ENCODE assay signal across 15 mouse cellular contexts in genomic region chr11:3328806-3329775, GRCm38 (mm10). TPM values are rescaled to one million over a fixed set of nuclear protein-coding genes. Genes with fewer than 3 reads are reported as not detected.
DNase-seq lines count a peak whose midpoint lies in the region; ATAC-seq and TF ChIP-seq lines count a peak whose summit lies in the region.
"Had no signal": no experiment of that assay in that cellular context is flagged by ENCODE, and none has a peak within 500 bp of the region (broad histone marks: within the 10 kb centered on the region; RNA-seq: fewer than 3 reads in every experiment).

No protein-coding gene starts in this region.

- WGBS in heart, adult 2 months: 69% methylated on average over 11 of the region's 11 CpGs
- 70% methylated on average over 11 of the region's 11 CpGs for WGBS in heart, embryonic 12.5 days
- WGBS in spleen, adult 2 months: 60% methylated on average over 11 of the region's 11 CpGs

- no peak overlapping the region for H3K9ac ChIP-seq in heart, adult 2 months (ENCODE audit: low read depth, low read length)
- H3K9ac ChIP-seq in heart, embryonic 12.5 days: no peak overlapping the region
- H3K9ac ChIP-seq: forebrain, embryonic 12.5 days; intestine, embryonic 15.5 days had no signal

- peaks cover 14% of the 10 kb centered on the region for H3K36me3 ChIP-seq in heart, adult 2 months (ENCODE audit: control insufficient read depth, insufficient read depth, low read length)
- peaks cover 3% of the 10 kb centered on the region; the same call in 1 of the 2 replicates for H3K36me3 ChIP-seq in heart, embryonic 12.5 days
- peaks cover 11% of the 10 kb centered on the region for H3K36me3 ChIP-seq in spleen, adult 2 months (ENCODE audit: control insufficient read depth, insufficient read depth, low read length)
- no peaks in the 10 kb centered on the region for H3K36me3 ChIP-seq in myocyte (ENCODE audit: control insufficient read depth, insufficient read depth)
- H3K36me3 ChIP-seq: forebrain, embryonic 12.5 days; intestine, embryonic 15.5 days had no signal

- H3K79me2 ChIP-seq in heart, adult 2 months (replicated peaks; ENCODE audit: control insufficient read depth, insufficient read depth, low read length): no peaks in the 10 kb centered on the region
- no peaks in the 10 kb centered on the region for H3K79me2 ChIP-seq in myocyte (ENCODE audit: control insufficient read depth, insufficient read depth)

- DNase-seq in heart, adult 2 months: no peak
- no peak for DNase-seq in spleen, adult 2 months (ENCODE audit: low read depth in 1 of 2, low spot score in 2 of 2)
- no peak for DNase-seq in spleen, postnatal 4 days (ENCODE audit: low spot score in 2 of 2)
- peak; percentile 57 for DNase-seq in ES-CJ7 (ENCODE audit: low read depth, low spot score)
- no peak for DNase-seq in left cerebral cortex, postnatal 4 days
- DNase-seq: adrenal gland, postnatal 25 days; cerebellum, adult 8-10 months; liver; thymus, adult 18-20 months had no signal

- no peaks in the 10 kb centered on the region for H3K27me3 ChIP-seq in heart, adult 2 months (ENCODE audit: control insufficient read depth, insufficient read depth, low read length)
- H3K27me3 ChIP-seq in heart, embryonic 12.5 days (replicated peaks): no peaks in the 10 kb centered on the region
- no peaks in the 10 kb centered on the region for H3K27me3 ChIP-seq in spleen, adult 2 months (ENCODE audit: control insufficient read depth, insufficient read depth, low read length)
- H3K27me3 ChIP-seq in myocyte (ENCODE audit: control insufficient read depth, insufficient read depth, insufficient read length): no peaks in the 10 kb centered on the region
- H3K27me3 ChIP-seq: intestine, embryonic 15.5 days had no signal

- TF ChIP-seq POLR2A in heart, adult 2 months (IDR thresholded peaks at IDR 0.05; ENCODE audit: insufficient read depth, low read depth, low read length): no peak
- no peak for TF ChIP-seq POLR2A in spleen, adult 2 months (IDR thresholded peaks at IDR 0.05; ENCODE audit: low read depth, low read length)
- TF ChIP-seq POLR2A in myocyte (IDR thresholded peaks at IDR 0.05; ENCODE audit: insufficient read length, low read depth): no peak

- H3ac ChIP-seq in myocyte (ENCODE audit: control insufficient read depth, insufficient read length): no peak overlapping the region

- TF ChIP-seq EP300 in heart, adult 2 months (IDR thresholded peaks at IDR 0.05; ENCODE audit: insufficient read depth, low read depth, low read length): no peak

- ATAC-seq in heart, embryonic 12.5 days (ENCODE audit: insufficient number of reproducible peaks, low FRiP score): no peak
- ATAC-seq: intestine, embryonic 15.5 days had no signal

- H3K27ac ChIP-seq in heart, adult 2 months: peak overlapping the region; percentile 94
- no peak overlapping the region for H3K27ac ChIP-seq in heart, embryonic 12.5 days (ENCODE audit: poor library complexity, severe bottlenecking)
- peak overlapping the region; percentile 80 for H3K27ac ChIP-seq in spleen, adult 2 months (ENCODE audit: insufficient read depth, low read length)
- H3K27ac ChIP-seq: forebrain, embryonic 12.5 days; hindbrain, embryonic 10.5 days; intestine, embryonic 15.5 days had no signal

- no peak for TF ChIP-seq CTCF in heart, adult 2 months (IDR thresholded peaks at IDR 0.05)
- TF ChIP-seq CTCF in spleen, adult 2 months (IDR thresholded peaks at IDR 0.05; ENCODE audit: extremely low read depth, insufficient read depth, insufficient read length, insufficient replicate concordance): no peak

- intact Hi-C loops in heart, adult 2 months (cut with DNase I): no loop called here
- intact Hi-C loops in left cerebral cortex, postnatal 4 days (cut with DNase I): no loop called here

- no peaks in the 10 kb centered on the region for H3K9me3 ChIP-seq in heart, embryonic 12.5 days (replicated peaks)
- H3K9me3 ChIP-seq: forebrain, embryonic 12.5 days; hindbrain, embryonic 10.5 days; intestine, embryonic 15.5 days had no signal

- no peak overlapping the region for H3K4me3 ChIP-seq in heart, adult 2 months
- no peak overlapping the region for H3K4me3 ChIP-seq in heart, embryonic 12.5 days
- no peak overlapping the region; the same call in 1 of the 2 replicates for H3K4me3 ChIP-seq in spleen, adult 2 months (ENCODE audit: extremely low read depth, insufficient read depth, insufficient read length)
- no peak overlapping the region for H3K4me3 ChIP-seq in myocyte
- H3K4me3 ChIP-seq: forebrain, embryonic 12.5 days; hindbrain, embryonic 10.5 days; intestine, embryonic 15.5 days had no signal

- H3K4me2 ChIP-seq in heart, embryonic 12.5 days: no peak overlapping the region
- H3K4me2 ChIP-seq in myocyte (ENCODE audit: low read depth): peak overlapping the region; percentile 93
- H3K4me2 ChIP-seq: forebrain, embryonic 12.5 days; midbrain, embryonic 11.5 days had no signal

- peaks cover 17% of the 10 kb centered on the region for H3K4me1 ChIP-seq in heart, adult 2 months (ENCODE audit: control insufficient read depth, insufficient read depth, low read length)
- H3K4me1 ChIP-seq in heart, embryonic 12.5 days (replicated peaks): peaks cover 26% of the 10 kb centered on the region
- H3K4me1 ChIP-seq in spleen, adult 2 months (ENCODE audit: control insufficient read depth, insufficient read depth, insufficient read length): peaks cover 21% of the 10 kb centered on the region; the same call in 1 of the 2 replicates

TF ChIP-seq in myocyte, 11 proteins besides CTCF, POLR2A, EP300 and RAD21:
- no peak for TF ChIP-seq MYOG (IDR thresholded peaks at IDR 0.05; ENCODE audit: control insufficient read depth in 1 of 3, insufficient read depth in 1 of 3, insufficient read length in 2 of 3, low read depth in 2 of 3)
- no peak for TF ChIP-seq POLR2AphosphoS2 (IDR thresholded peaks at IDR 0.05; ENCODE audit: insufficient read length, low read depth)
- no peak for TF ChIP-seq USF1 (IDR thresholded peaks at IDR 0.05; ENCODE audit: low read depth)
- no peak for TF ChIP-seq MYOD1 (IDR thresholded peaks at IDR 0.05; ENCODE audit: control insufficient read depth in 1 of 3, insufficient read length in 2 of 3, low read depth in 2 of 3)
- TF ChIP-seq TCF12 (IDR thresholded peaks at IDR 0.05; ENCODE audit: insufficient read depth, poor library complexity, severe bottlenecking): no peak
- TF ChIP-seq REST (IDR thresholded peaks at IDR 0.05; ENCODE audit: insufficient read depth, insufficient read length): no peak
- TF ChIP-seq TCF3 (IDR thresholded peaks at IDR 0.05; ENCODE audit: insufficient read length, low read depth): no peak
- no peak for TF ChIP-seq MAX (IDR thresholded peaks at IDR 0.05; ENCODE audit: low read depth)
- no peak for TF ChIP-seq SRF (IDR thresholded peaks at IDR 0.05; ENCODE audit: control insufficient read depth, insufficient read length, low read depth)

RNA-seq across cellular contexts. Expression of gene Pik3ip1, which starts 1.1 kb away (rescaled TPM):
- 10 to 100 TPM; 29.4 to 36.4 TPM for total RNA-seq in heart, adult 2 months (2021)
- 29.5 and 36.2 TPM in 2 replicates for polyA plus RNA-seq in heart, adult 2 months (2012; rRNA removed)
- polyA plus RNA-seq in heart, embryonic 12.5 days (2016; fragmentation: Nextera tagmentation; extraction: Ambion mirVana): 20.2 and 21.3 TPM in 2 replicates
- 43.6 and 58.5 TPM in 2 replicates for polyA plus RNA-seq in spleen, adult 2 months (2012; rRNA removed)
- 5.8 TPM for polyA plus RNA-seq in myocyte (2012; fragmentation: generic; extraction: Trizol)
- total RNA-seq in left cerebral cortex, postnatal 4 days (2021): 10 to 100 TPM; 22.9 to 23.4 TPM

RNA-seq across cellular contexts. Expression of gene Patz1, which starts 40.4 kb away (rescaled TPM):
- 10 to 100 TPM; 19.4 to 30.8 TPM for total RNA-seq in heart, adult 2 months (2021)
- polyA plus RNA-seq in heart, adult 2 months (2012; rRNA removed): 16.3 and 19.9 TPM in 2 replicates
- polyA plus RNA-seq in heart, embryonic 12.5 days (2016; fragmentation: Nextera tagmentation; extraction: Ambion mirVana): 35.6 and 39.5 TPM in 2 replicates
- polyA plus RNA-seq in spleen, adult 2 months (2012; rRNA removed): 44.9 and 49.9 TPM in 2 replicates
- 14.5 TPM for polyA plus RNA-seq in myocyte (2012; fragmentation: generic; extraction: Trizol)
- 10 to 100 TPM; 62.5 to 62.9 TPM for total RNA-seq in left cerebral cortex, postnatal 4 days (2021)
